Mouse (Mus musculus): Measurements from ENCODE around the gene Psmc6.

Psmc6 gene

GRCm38 (mm10) chr14:45350931-45351859 lies 21.6 kb downstream of the Psmc6 start, which contains the start of gene Styx:
Styx (plus strand) TSS chr14:45351093.
- DNase-seq: peak; percentile 95 to 98

DNA sequence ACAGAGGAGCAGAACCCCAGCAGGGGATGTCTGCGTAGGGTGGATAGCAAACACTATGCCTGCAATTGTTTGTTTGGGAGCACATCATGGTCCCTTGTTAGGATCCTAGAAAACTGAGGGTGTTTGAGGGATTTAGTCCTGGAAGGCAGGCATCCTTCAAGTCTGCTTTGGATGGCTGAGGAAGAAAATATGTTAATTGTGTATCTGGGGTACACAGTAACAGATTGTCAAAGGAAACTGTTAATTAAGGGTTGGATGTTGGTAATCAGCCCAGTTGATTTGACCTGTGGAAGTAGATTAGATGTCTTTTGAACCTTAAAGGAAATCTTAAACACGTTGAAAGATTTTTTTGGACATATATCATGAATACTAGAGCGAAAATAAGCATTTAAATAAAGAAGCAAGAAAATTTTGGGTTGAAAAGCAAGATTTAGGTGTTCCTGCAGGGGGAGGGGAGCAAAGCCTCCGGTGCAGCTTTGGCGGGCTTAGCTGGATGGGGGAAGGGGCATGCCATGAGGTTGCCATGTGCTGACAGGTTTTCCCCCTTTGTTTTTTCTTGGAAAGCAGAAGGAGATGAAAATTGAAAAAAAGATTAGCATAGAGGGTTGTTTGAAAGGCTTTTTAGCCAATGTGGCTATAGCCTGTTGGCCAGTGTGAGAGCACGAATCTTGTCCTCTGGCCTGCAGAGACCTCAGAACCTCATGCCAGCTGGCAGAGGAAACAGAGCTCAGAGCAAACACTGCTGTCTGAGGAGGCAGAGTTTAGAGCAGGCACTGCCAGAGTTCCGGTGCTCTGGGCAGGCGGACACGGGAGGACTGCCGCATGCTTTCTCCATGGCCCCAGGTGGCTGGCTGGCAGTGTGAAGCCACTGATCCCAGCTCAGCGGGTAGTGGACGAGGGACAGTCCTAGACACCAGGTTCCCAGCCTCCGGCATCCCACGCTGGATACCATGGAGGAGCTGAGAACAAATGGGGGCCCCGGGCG lies 34.9 kb downstream of the Psmc6 start:
- DNase-seq: peak; percentile 69 to 81

DNA sequence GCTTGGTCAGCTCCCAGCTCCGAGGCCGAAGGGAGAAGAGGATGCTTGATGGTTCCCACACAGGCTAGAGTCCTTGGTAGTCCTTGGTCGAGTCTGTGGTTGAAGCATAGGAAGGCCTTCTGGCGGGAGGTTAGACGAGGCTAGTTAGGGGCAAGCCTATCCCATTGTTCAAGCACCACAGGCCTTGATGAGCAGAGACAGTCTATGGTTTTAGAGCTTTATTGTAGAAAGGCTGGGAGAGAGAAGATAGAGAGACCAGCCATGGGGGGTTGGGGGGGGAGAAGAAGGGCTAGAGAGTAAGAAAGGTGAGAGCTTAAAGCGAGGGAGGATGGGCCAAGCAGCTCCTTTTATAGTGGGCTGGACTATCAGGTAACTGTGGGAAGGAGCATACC lies 35.6 kb downstream of the Psmc6 start:
- DNase-seq: no peak

GRCm38 (mm10) chr14:45378771-45379170 lies 49.2 kb downstream of the Psmc6 start:
- no peak for DNase-seq

DNA sequence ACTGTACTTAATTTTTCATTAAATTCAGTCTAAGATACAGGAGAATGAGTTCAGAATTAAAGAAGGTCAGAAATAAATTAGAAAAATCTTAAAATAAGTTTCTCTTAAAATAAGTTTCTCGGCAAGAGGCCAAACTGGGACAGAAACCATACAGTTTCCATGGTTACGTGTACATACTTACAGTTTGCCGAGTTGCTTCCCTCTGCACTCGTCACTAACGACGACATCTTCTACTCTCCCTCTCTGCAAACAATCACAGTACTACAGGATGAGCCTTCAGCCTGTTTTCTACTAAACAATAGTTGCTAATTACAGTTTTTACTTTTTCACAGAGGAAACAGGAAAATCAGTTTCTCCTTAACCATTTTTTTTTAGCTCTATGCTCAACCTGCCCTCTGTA lies 51.2 kb downstream of the Psmc6 start:
- DNase-seq: no peak

DNA sequence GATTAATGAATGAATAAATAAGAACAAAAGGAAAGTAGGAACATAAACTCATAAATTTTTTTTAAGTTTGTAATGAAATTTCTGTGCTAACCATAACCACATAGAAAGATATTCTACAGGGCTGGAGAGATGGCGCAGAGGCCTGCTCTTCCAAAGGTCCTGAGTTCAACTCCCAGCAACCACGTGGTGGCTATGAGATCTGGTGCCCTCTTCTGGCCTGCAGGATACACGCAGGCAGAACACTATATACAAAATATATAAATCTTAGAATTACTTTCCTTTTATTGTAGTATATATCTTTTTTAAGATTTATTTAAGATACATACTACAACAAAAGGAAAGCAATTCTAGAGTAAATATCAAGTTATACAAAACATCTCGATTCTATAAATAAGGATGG lies 53.3 kb downstream of the Psmc6 start:
- DNase-seq: no peak

- DNase-seq: no peak
Measured at GRCm38 (mm10) chr14:45385596-45385995, 56.0 kb downstream of the Psmc6 start.

DNA sequence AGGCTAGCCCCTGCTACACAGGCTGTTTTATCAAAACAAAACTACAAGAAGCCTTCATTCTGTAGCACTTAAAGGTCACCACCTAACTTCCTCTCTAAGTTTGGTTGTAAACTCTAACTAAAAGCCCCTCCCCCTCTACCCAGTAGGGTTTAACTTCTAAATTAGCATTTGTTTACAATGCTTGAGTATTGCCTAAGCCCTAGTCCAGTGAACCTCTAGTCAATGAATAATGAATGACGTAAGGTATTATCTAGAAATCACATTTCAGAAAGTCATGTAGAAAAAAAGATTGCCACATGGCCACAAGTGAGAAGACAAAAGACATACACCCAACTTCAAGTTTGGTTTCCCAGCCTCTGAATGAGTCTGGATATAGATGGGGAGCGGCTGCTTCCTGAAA lies 57.9 kb downstream of the Psmc6 start:
- no peak for DNase-seq

GRCm38 (mm10) chr14:45388345-45389181 lies 59.0 kb downstream of the Psmc6 start:
- peak; percentile 97 to 98 for DNase-seq

- DNase-seq: no peak
Measured at GRCm38 (mm10) chr14:45389194-45389593, 59.6 kb downstream of the Psmc6 start.

Data from cerebellum, adult 18-20 months (tissue).